Mouse (Mus musculus) heart, adult 2 months (tissue): Measurements from ENCODE around the gene Catsperd.

Source experiments
- CTCF ChIP-seq: fragments of 200-600 bp; IDR thresholded peaks from 2 replicates; pipeline ENCODE4 v1.8.1; 2022; ENCODE audit warnings: antibody characterized with exemption, mild to moderate bottlenecking, moderate library complexity
- EP300 ChIP-seq: fragments of 200-500 bp; IDR thresholded peaks from 2 replicates; pipeline ENCODE4 v1.6.1; 2011; ENCODE audit warnings: low read depth, low read length, control low read depth; ENCODE audit not compliant: insufficient read depth
- POLR2A ChIP-seq: fragments of 200-500 bp; IDR thresholded peaks from 2 replicates; pipeline ENCODE4 v1.6.1; 2011; ENCODE audit warnings: mild to moderate bottlenecking, low read depth, low read length, control low read depth; ENCODE audit not compliant: insufficient read depth

GRCm38 (mm10) chr17:56617628-56618027 lies 10.3 kb upstream of the Catsperd start:
- TF ChIP-seq CTCF (no peak), POLR2A (no peak), EP300 (no peak)
